Mouse (Mus musculus): ENCODE measurements around the gene Hist2h3b. TPM values are rescaled to one million over a fixed set of nuclear protein-coding genes. Genes with fewer than 3 reads are reported as not detected.
"Not testable (repeated sequence)": the region's sequence is repeated elsewhere in the genome, so short reads cannot be mapped to it uniquely, and the experiment has no call there.

Hist2h3b gene
- polyA plus RNA-seq, 1 experiment from 2014 or later, result 36.5 TPM

GRCm38 (mm10) chr3:96262979-96263550, 5.4 kb upstream of the Hist2h3b start, which contains the start of gene Hist2h4:
TSS of gene Hist2h4 (minus strand) at chr3:96263311.
- ATAC-seq (replicated peaks; ENCODE audit: low FRiP score, low read depth), result peak; percentile 89
- DNase-seq (ENCODE audit: low spot score), result peak; percentile 99
- H3K27me3 ChIP-seq (ENCODE audit: insufficient read depth, low read length), result no peaks in the 10 kb centered on the region
- peak; percentile 80 for TF ChIP-seq CTCF (IDR thresholded peaks at IDR 0.05; ENCODE audit: low read depth)
- under 1% methylated on average over 40 of the region's 40 CpGs for WGBS
- H3K4me1 ChIP-seq (replicated peaks; ENCODE audit: insufficient read depth, low read length), result peaks cover 13% of the 10 kb centered on the region
- peak within 1 kb of the TSS; percentile 82 for H3K4me2 ChIP-seq (ENCODE audit: low read length)
- peak within 1 kb of the TSS; percentile 96 for H3K27ac ChIP-seq
- no peaks in the 10 kb centered on the region for H3K36me3 ChIP-seq (ENCODE audit: insufficient read depth, low read length)
- H3K4me3 ChIP-seq (replicated peaks; ENCODE audit: low read depth, low read length), result peak within 1 kb of the TSS; percentile 60
- no peaks in the 10 kb centered on the region for H3K9me3 ChIP-seq (replicated peaks; ENCODE audit: low read length)
- peak within 1 kb of the TSS; percentile 78 for H3K9ac ChIP-seq (ENCODE audit: low read depth, low read length)

- H3K27ac ChIP-seq, result peak overlapping the region; percentile 96
- H3K9me3 ChIP-seq (replicated peaks; ENCODE audit: low read length), result no peaks in the 10 kb centered on the region
- 4% methylated on average over 27 of the region's 27 CpGs for WGBS
- H3K9ac ChIP-seq (ENCODE audit: low read depth, low read length), result peak overlapping the region; percentile 78
- peak overlapping the region; percentile 60 for H3K4me3 ChIP-seq (replicated peaks; ENCODE audit: low read depth, low read length)
- DNase-seq (ENCODE audit: low spot score), result peak; percentile 83
- peak; percentile 31; the same call in 1 of the 2 replicates for ATAC-seq (replicated peaks; ENCODE audit: low FRiP score, low read depth)
- no peaks in the 10 kb centered on the region for H3K27me3 ChIP-seq (ENCODE audit: insufficient read depth, low read length)
- H3K4me2 ChIP-seq (ENCODE audit: low read length), result peak overlapping the region; percentile 82
- no peak for TF ChIP-seq CTCF (IDR thresholded peaks at IDR 0.05; ENCODE audit: low read depth)
- peaks cover 14% of the 10 kb centered on the region for H3K4me1 ChIP-seq (replicated peaks; ENCODE audit: insufficient read depth, low read length)
- H3K36me3 ChIP-seq (ENCODE audit: insufficient read depth, low read length), result no peaks in the 10 kb centered on the region
These were observed 4.7 kb upstream of the Hist2h3b start for GRCm38 (mm10) chr3:96263558-96264403.

GRCm38 (mm10) chr3:96264404-96264949, 4.0 kb upstream of the Hist2h3b start:
- peak overlapping the region; percentile 82 for H3K4me2 ChIP-seq (ENCODE audit: low read length)
- TF ChIP-seq CTCF (IDR thresholded peaks at IDR 0.05; ENCODE audit: low read depth), result no peak
- H3K4me1 ChIP-seq (replicated peaks; ENCODE audit: insufficient read depth, low read length), result peaks cover 14% of the 10 kb centered on the region
- no peaks in the 10 kb centered on the region for H3K27me3 ChIP-seq (ENCODE audit: insufficient read depth, low read length)
- ATAC-seq (replicated peaks; ENCODE audit: low FRiP score, low read depth) (no peak), DNase-seq (ENCODE audit: low spot score) (no peak)
- H3K36me3 ChIP-seq (ENCODE audit: insufficient read depth, low read length), result no peaks in the 10 kb centered on the region
- peak overlapping the region; percentile 60; the same call in 1 of the 2 replicates for H3K4me3 ChIP-seq (replicated peaks; ENCODE audit: low read depth, low read length)
- H3K9ac ChIP-seq (ENCODE audit: low read depth, low read length), result peak overlapping the region; percentile 78; the same call in 1 of the 2 replicates
- peak overlapping the region; percentile 96 for H3K27ac ChIP-seq
- 69% methylated on average over 7 of the region's 7 CpGs for WGBS
- no peaks in the 10 kb centered on the region for H3K9me3 ChIP-seq (replicated peaks; ENCODE audit: low read length)

GRCm38 (mm10) chr3:96266132-96266710, 2.2 kb upstream of the Hist2h3b start:
- no peak for TF ChIP-seq CTCF (IDR thresholded peaks at IDR 0.05; ENCODE audit: low read depth)
- Histone ChIP-seq H3K4me2 (ENCODE audit: low read length) (no peak overlapping the region), H3K9ac (ENCODE audit: low read depth, low read length) (no peak overlapping the region), H3K9me3 (replicated peaks; ENCODE audit: low read length) (no peaks in the 10 kb centered on the region), H3K4me1 (replicated peaks; ENCODE audit: insufficient read depth, low read length) (peaks cover 14% of the 10 kb centered on the region), H3K27ac (no peak overlapping the region), H3K4me3 (replicated peaks; ENCODE audit: low read depth, low read length) (no peak overlapping the region), H3K36me3 (ENCODE audit: insufficient read depth, low read length) (no peaks in the 10 kb centered on the region), H3K27me3 (ENCODE audit: insufficient read depth, low read length) (no peaks in the 10 kb centered on the region)
- no peak for ATAC-seq (replicated peaks; ENCODE audit: low FRiP score, low read depth)
- 82% methylated on average over 8 of the region's 8 CpGs for WGBS
- DNase-seq (ENCODE audit: low spot score), result no peak

- WGBS, result 76% methylated on average over 4 of the region's 4 CpGs
- no peak for TF ChIP-seq CTCF (IDR thresholded peaks at IDR 0.05; ENCODE audit: low read depth)
- H3K9ac ChIP-seq (ENCODE audit: low read depth, low read length), result no peak overlapping the region
- H3K27ac ChIP-seq, result peak overlapping the region; percentile 93
- no peaks in the 10 kb centered on the region for H3K27me3 ChIP-seq (ENCODE audit: insufficient read depth, low read length)
- H3K4me2 ChIP-seq (ENCODE audit: low read length), result peak overlapping the region; percentile 60; the same call in 1 of the 2 replicates
- no peaks in the 10 kb centered on the region for H3K9me3 ChIP-seq (replicated peaks; ENCODE audit: low read length)
- DNase-seq (ENCODE audit: low spot score) (no peak), ATAC-seq (replicated peaks; ENCODE audit: low FRiP score, low read depth) (no peak)
- H3K4me3 ChIP-seq (replicated peaks; ENCODE audit: low read depth, low read length), result peak overlapping the region; percentile 37
- H3K36me3 ChIP-seq (ENCODE audit: insufficient read depth, low read length), result no peaks in the 10 kb centered on the region
- H3K4me1 ChIP-seq (replicated peaks; ENCODE audit: insufficient read depth, low read length), result peaks cover 11% of the 10 kb centered on the region
These were observed 913 bp upstream of the Hist2h3b start for GRCm38 (mm10) chr3:96267541-96267940.

- 0% methylated on average over 9 of the region's 44 CpGs for WGBS
- peak; percentile 35 for ATAC-seq (replicated peaks; ENCODE audit: low FRiP score, low read depth)
These were observed 423 bp downstream of the Hist2h3b start for GRCm38 (mm10) chr3:96268776-96269378.

More at GRCm38 (mm10) chr3:96268776-96269378, 423 bp downstream of the Hist2h3b start:
- Histone ChIP-seq H3K9ac (ENCODE audit: low read depth, low read length) (peak overlapping the region; percentile 64), H3K4me3 (replicated peaks; ENCODE audit: low read depth, low read length) (peak overlapping the region; percentile 54), H3K4me2 (ENCODE audit: low read length) (peak overlapping the region; percentile 85), H3K4me1 (replicated peaks; ENCODE audit: insufficient read depth, low read length) (peaks cover 11% of the 10 kb centered on the region), H3K27ac (peak overlapping the region; percentile 93)
- DNase-seq (ENCODE audit: low spot score); H3K27me3 ChIP-seq (ENCODE audit: insufficient read depth, low read length); H3K9me3 ChIP-seq (replicated peaks; ENCODE audit: low read length); H3K36me3 ChIP-seq (ENCODE audit: insufficient read depth, low read length): not testable (repeated sequence)

All from kidney, postnatal 0 days (tissue).